Mouse (Mus musculus) ES-E14 (cell line): Measurements from ENCODE around the gene Fndc3b.

Experiments
- HCFC1 ChIP-seq: IDR thresholded peaks from 2 replicates; pipeline ENCODE4 v1.6.1; 2012; ENCODE audit warnings: low read length, inconsistent platforms, borderline replicate concordance; ENCODE audit not compliant: insufficient read depth
- MAFK ChIP-seq: IDR thresholded peaks from 2 replicates; pipeline ENCODE4 v1.6.1; 2014; ENCODE audit warnings: mild to moderate bottlenecking, low read depth, low read length, inconsistent platforms; ENCODE audit not compliant: insufficient read depth

GRCm38 (mm10) chr3:27573458-27573857 is 137.6 kb downstream of the Fndc3b start:
- TF ChIP-seq HCFC1 (no peak), MAFK (no peak)
